Mouse (Mus musculus): Measurements from ENCODE around the gene Cpb1.

Cpb1 gene

GRCm38 (mm10) chr3:20275633-20276032 lies at the start of gene Cpb1:
Cpb1 (minus strand) TSS chr3:20275733.
- no peak for DNase-seq (ENCODE audit: low spot score)

GRCm38 (mm10) chr3:20317233-20317632 lies 41.7 kb upstream of the Cpb1 start:
- no peak for DNase-seq (ENCODE audit: low spot score)

GRCm38 (mm10) chr3:20309142-20309541 lies 33.6 kb upstream of the Cpb1 start:
- no peak for DNase-seq (ENCODE audit: low spot score)

GRCm38 (mm10) chr3:20307256-20307655 lies 31.7 kb upstream of the Cpb1 start:
- DNase-seq (ENCODE audit: low spot score): no peak

- no peak for DNase-seq (ENCODE audit: low spot score)
These were observed 29.3 kb upstream of the Cpb1 start for GRCm38 (mm10) chr3:20304758-20305352.

GRCm38 (mm10) chr3:20295546-20295945 lies 20.0 kb upstream of the Cpb1 start:
- no peak for DNase-seq (ENCODE audit: low spot score)

- DNase-seq (ENCODE audit: low spot score): no peak
These were observed 19.2 kb upstream of the Cpb1 start for GRCm38 (mm10) chr3:20294542-20295348.

GRCm38 (mm10) chr3:20291370-20291769 lies 15.8 kb upstream of the Cpb1 start:
- DNase-seq (ENCODE audit: low spot score): no peak

- no peak for DNase-seq (ENCODE audit: low spot score)
These were observed 13.2 kb upstream of the Cpb1 start for GRCm38 (mm10) chr3:20288761-20289160.

GRCm38 (mm10) chr3:20281796-20282195 lies 6.3 kb upstream of the Cpb1 start:
- DNase-seq (ENCODE audit: low spot score): no peak

GRCm38 (mm10) chr3:20254566-20255479 lies 20.7 kb downstream of the Cpb1 start:
- no peak for DNase-seq (ENCODE audit: low spot score)

- DNase-seq (ENCODE audit: low spot score): no peak
These were observed 31.6 kb downstream of the Cpb1 start for GRCm38 (mm10) chr3:20243913-20244312.

- no peak for DNase-seq (ENCODE audit: low spot score)
These were observed 33.5 kb downstream of the Cpb1 start, which contains the start of gene Cpa3 for GRCm38 (mm10) chr3:20242050-20242449. Cpa3 (minus strand) TSS chr3:20242181.

- DNase-seq (ENCODE audit: low spot score): no peak
These were observed 35.8 kb downstream of the Cpb1 start for GRCm38 (mm10) chr3:20239741-20240140.

GRCm38 (mm10) chr3:20236965-20237364 lies 38.6 kb downstream of the Cpb1 start:
- no peak for DNase-seq (ENCODE audit: low spot score)

- DNase-seq (ENCODE audit: low spot score): no peak
These were observed 46.5 kb downstream of the Cpb1 start for GRCm38 (mm10) chr3:20229027-20229426.

- DNase-seq (ENCODE audit: low spot score): no peak
These were observed 50.1 kb downstream of the Cpb1 start for GRCm38 (mm10) chr3:20225429-20225828.

- no peak for DNase-seq (ENCODE audit: low spot score)
These were observed 52.4 kb downstream of the Cpb1 start for GRCm38 (mm10) chr3:20222926-20223698.

GRCm38 (mm10) chr3:20222136-20222535 lies 53.4 kb downstream of the Cpb1 start:
- no peak for DNase-seq (ENCODE audit: low spot score)

GRCm38 (mm10) chr3:20198869-20199268 lies 76.7 kb downstream of the Cpb1 start:
- DNase-seq (ENCODE audit: low spot score): peak; percentile 15
